Mouse (Mus musculus): ENCODE results near the gene Pdzd8. TPM values are rescaled to one million over a fixed set of nuclear protein-coding genes. Genes with fewer than 3 reads are reported as not detected.
A peak's percentile ranks its signal among the peaks of the same experiment; 100 is the strongest.

Pdzd8 gene
- polyA plus RNA-seq, 1 experiment from 2014 or later: 9.0 TPM

GRCm38 (mm10) chr19:59321990-59322389 is 23.6 kb downstream of the Pdzd8 start, which contains the start of gene Rps12-ps3:
Rps12-ps3 (plus strand) TSS chr19:59322290.
- no peak within 1 kb of the TSS for H3K27ac ChIP-seq
- H3K27me3 ChIP-seq: no peaks in the 10 kb centered on the region
- H3K4me3 ChIP-seq (replicated peaks): no peak within 1 kb of the TSS
- H3K9me3 ChIP-seq (replicated peaks): no peaks in the 10 kb centered on the region
- H3K9ac ChIP-seq: no peak within 1 kb of the TSS
- H3K4me1 ChIP-seq: no peaks in the 10 kb centered on the region
- H3K36me3 ChIP-seq: peaks cover 14% of the 10 kb centered on the region
- H3K4me2 ChIP-seq: no peak within 1 kb of the TSS
- ATAC-seq (replicated peaks; ENCODE audit: low FRiP score): no peak
- 96% methylated on average over 14 of the region's 14 CpGs for WGBS

GRCm38 (mm10) chr19:59316571-59316970 is 29.0 kb downstream of the Pdzd8 start:
- ATAC-seq (replicated peaks; ENCODE audit: low FRiP score): no peak
- H3K27me3 ChIP-seq: no peaks in the 10 kb centered on the region
- H3K4me2 ChIP-seq: no peak overlapping the region

GRCm38 (mm10) chr19:59315308-59315707 is 30.3 kb downstream of the Pdzd8 start:
- H3K4me1 ChIP-seq: no peaks in the 10 kb centered on the region
- no peak for ATAC-seq (replicated peaks; ENCODE audit: low FRiP score)
- peaks cover 21% of the 10 kb centered on the region; the same call in 1 of the 2 replicates for H3K36me3 ChIP-seq
- H3K4me2 ChIP-seq: no peak overlapping the region
- H3K4me3 ChIP-seq (replicated peaks): no peak overlapping the region
- H3K27ac ChIP-seq: no peak overlapping the region
- H3K9me3 ChIP-seq (replicated peaks): no peaks in the 10 kb centered on the region
- H3K27me3 ChIP-seq: no peaks in the 10 kb centered on the region
- no peak overlapping the region for H3K9ac ChIP-seq

More at GRCm38 (mm10) chr19:59316571-59316970, 29.0 kb downstream of the Pdzd8 start:
- Histone ChIP-seq H3K4me1 (no peaks in the 10 kb centered on the region), H3K27ac (no peak overlapping the region), H3K36me3 (peaks cover 18% of the 10 kb centered on the region; the same call in 1 of the 2 replicates), H3K9me3 (replicated peaks) (no peaks in the 10 kb centered on the region), H3K4me3 (replicated peaks) (no peak overlapping the region), H3K9ac (no peak overlapping the region)

- no peak overlapping the region for H3K4me2 ChIP-seq
- H3K4me3 ChIP-seq (replicated peaks): no peak overlapping the region
- no peaks in the 10 kb centered on the region for H3K27me3 ChIP-seq
- 87% methylated on average over 5 of the region's 5 CpGs for WGBS
- H3K9me3 ChIP-seq (replicated peaks): no peaks in the 10 kb centered on the region
- no peak overlapping the region for H3K9ac ChIP-seq
- ATAC-seq (replicated peaks; ENCODE audit: low FRiP score): no peak
- H3K27ac ChIP-seq: no peak overlapping the region
- H3K36me3 ChIP-seq: no peaks in the 10 kb centered on the region
- no peaks in the 10 kb centered on the region for H3K4me1 ChIP-seq
Observed at GRCm38 (mm10) chr19:59292183-59292839, 53.3 kb downstream of the Pdzd8 start.

- Histone ChIP-seq H3K27me3 (no peaks in the 10 kb centered on the region), H3K4me1 (no peaks in the 10 kb centered on the region), H3K36me3 (0 out of 2 replicates have a peak, but pooled peaks cover 4% of the 10 kb centered on the region), H3K27ac (no peak overlapping the region), H3K9ac (no peak overlapping the region), H3K9me3 (replicated peaks) (no peaks in the 10 kb centered on the region), H3K4me3 (replicated peaks) (no peak overlapping the region), H3K4me2 (no peak overlapping the region)
- 78% methylated on average over 6 of the region's 6 CpGs for WGBS
- ATAC-seq (replicated peaks; ENCODE audit: low FRiP score): no peak
Observed at GRCm38 (mm10) chr19:59289811-59290210, 55.8 kb downstream of the Pdzd8 start.

GRCm38 (mm10) chr19:59289042-59289441 is 56.5 kb downstream of the Pdzd8 start:
- H3K9ac ChIP-seq: no peak overlapping the region
- no peak for ATAC-seq (replicated peaks; ENCODE audit: low FRiP score)
- no peaks in the 10 kb centered on the region for H3K27me3 ChIP-seq
- no peaks in the 10 kb centered on the region for H3K4me1 ChIP-seq
- no peaks in the 10 kb centered on the region for H3K9me3 ChIP-seq (replicated peaks)
- no peak overlapping the region for H3K4me2 ChIP-seq
- H3K4me3 ChIP-seq (replicated peaks): no peak overlapping the region
- 0 out of 2 replicates have a peak, but pooled peaks cover 4% of the 10 kb centered on the region for H3K36me3 ChIP-seq
- H3K27ac ChIP-seq: no peak overlapping the region

- no peak overlapping the region for H3K4me2 ChIP-seq
- H3K36me3 ChIP-seq: 0 out of 2 replicates have a peak, but pooled peaks cover 7% of the 10 kb centered on the region
- WGBS: 70% methylated on average over 3 of the region's 3 CpGs
- H3K4me1 ChIP-seq: no peaks in the 10 kb centered on the region
- H3K9me3 ChIP-seq (replicated peaks): no peaks in the 10 kb centered on the region
- no peak for ATAC-seq (replicated peaks; ENCODE audit: low FRiP score)
- no peak overlapping the region for H3K9ac ChIP-seq
- H3K27me3 ChIP-seq: no peaks in the 10 kb centered on the region
- no peak overlapping the region for H3K4me3 ChIP-seq (replicated peaks)
- H3K27ac ChIP-seq: no peak overlapping the region
Observed at GRCm38 (mm10) chr19:59282001-59282400, 63.6 kb downstream of the Pdzd8 start.

GRCm38 (mm10) chr19:59280841-59281240 is 64.7 kb downstream of the Pdzd8 start:
- Histone ChIP-seq H3K9ac (no peak overlapping the region), H3K27ac (no peak overlapping the region)
- ATAC-seq (replicated peaks; ENCODE audit: low FRiP score): no peak

GRCm38 (mm10) chr19:59276354-59276753 is 69.2 kb downstream of the Pdzd8 start:
- no peak overlapping the region for H3K9ac ChIP-seq
- no peaks in the 10 kb centered on the region for H3K27me3 ChIP-seq
- ATAC-seq (replicated peaks; ENCODE audit: low FRiP score): no peak
- no peak overlapping the region for H3K4me3 ChIP-seq (replicated peaks)
- no peak overlapping the region for H3K4me2 ChIP-seq
- no peaks in the 10 kb centered on the region for H3K4me1 ChIP-seq
- H3K36me3 ChIP-seq: 0 out of 2 replicates have a peak, but pooled peaks cover 5% of the 10 kb centered on the region
- 87% methylated on average over 7 of the region's 7 CpGs for WGBS
- H3K27ac ChIP-seq: no peak overlapping the region
- H3K9me3 ChIP-seq (replicated peaks): no peaks in the 10 kb centered on the region

More at GRCm38 (mm10) chr19:59280841-59281240, 64.7 kb downstream of the Pdzd8 start:
- Histone ChIP-seq H3K9me3 (replicated peaks) (no peaks in the 10 kb centered on the region), H3K27me3 (no peaks in the 10 kb centered on the region), H3K36me3 (0 out of 2 replicates have a peak, but pooled peaks cover 5% of the 10 kb centered on the region), H3K4me1 (no peaks in the 10 kb centered on the region), H3K4me2 (no peak overlapping the region), H3K4me3 (replicated peaks) (no peak overlapping the region)

GRCm38 (mm10) chr19:59273190-59273589 is 72.4 kb downstream of the Pdzd8 start:
- Histone ChIP-seq H3K9ac (no peak overlapping the region), H3K27ac (no peak overlapping the region), H3K9me3 (replicated peaks) (no peaks in the 10 kb centered on the region), H3K4me3 (replicated peaks) (no peak overlapping the region), H3K36me3 (no peaks in the 10 kb centered on the region), H3K4me2 (no peak overlapping the region), H3K27me3 (no peaks in the 10 kb centered on the region), H3K4me1 (peaks cover 4% of the 10 kb centered on the region)
- 90% methylated on average over 7 of the region's 7 CpGs for WGBS
- no peak for ATAC-seq (replicated peaks; ENCODE audit: low FRiP score)

- Histone ChIP-seq H3K27ac (peak overlapping the region; percentile 29), H3K4me1 (peaks cover 14% of the 10 kb centered on the region), H3K27me3 (peaks cover 7% of the 10 kb centered on the region; the same call in 1 of the 2 replicates), H3K9ac (no peak overlapping the region), H3K36me3 (no peaks in the 10 kb centered on the region), H3K4me3 (replicated peaks) (no peak overlapping the region), H3K4me2 (no peak overlapping the region), H3K9me3 (replicated peaks) (no peaks in the 10 kb centered on the region)
- ATAC-seq (replicated peaks; ENCODE audit: low FRiP score): no peak
- 14% methylated on average over 5 of the region's 5 CpGs for WGBS
Observed at GRCm38 (mm10) chr19:59267417-59267963, 78.1 kb downstream of the Pdzd8 start.

- H3K27me3 ChIP-seq: peaks cover 17% of the 10 kb centered on the region
- WGBS: 73% methylated on average over 6 of the region's 6 CpGs
- H3K27ac ChIP-seq: no peak overlapping the region
- H3K4me1 ChIP-seq: peaks cover 21% of the 10 kb centered on the region
- no peaks in the 10 kb centered on the region for H3K9me3 ChIP-seq (replicated peaks)
- no peak for ATAC-seq (replicated peaks; ENCODE audit: low FRiP score)
- no peak overlapping the region for H3K4me2 ChIP-seq
- no peak overlapping the region for H3K9ac ChIP-seq
- H3K4me3 ChIP-seq (replicated peaks): no peak overlapping the region
- H3K36me3 ChIP-seq: no peaks in the 10 kb centered on the region
Observed at GRCm38 (mm10) chr19:59265907-59266306, 79.7 kb downstream of the Pdzd8 start.

Data from kidney, embryonic 15.5 days (tissue).